Mouse (Mus musculus): ENCODE results near the gene Ap3b2.

Gene Ap3b2

DNA sequence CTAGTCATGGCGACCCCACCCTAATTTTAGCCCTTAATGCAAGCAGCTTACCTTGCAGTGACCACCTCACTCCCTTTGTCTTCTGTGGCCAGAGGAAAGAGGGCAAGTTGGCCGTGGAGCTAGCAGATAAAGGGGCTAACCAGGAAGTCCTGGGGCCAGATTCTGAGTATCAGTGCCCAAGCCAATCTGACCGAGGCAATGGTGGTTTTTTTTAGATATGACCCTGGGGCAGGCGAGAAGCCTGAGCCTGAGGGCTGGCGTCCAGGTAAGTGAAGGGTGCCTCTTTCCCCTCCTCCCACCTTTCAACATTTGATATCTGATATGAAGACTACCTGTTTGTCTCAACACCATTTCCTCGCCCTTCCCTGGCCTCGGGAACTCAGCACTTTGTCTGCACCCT, 4.5 kb upstream of the Ap3b2 start, which contains the start of gene BC048679:
TSS of gene BC048679 (minus strand) at position 101 of the 400 bp plus-strand sequence.
- no peak for TF ChIP-seq GATA4 (IDR thresholded peaks at IDR 0.05; ENCODE audit: insufficient replicate concordance, low read length)

- TF ChIP-seq GATA4 (IDR thresholded peaks at IDR 0.05; ENCODE audit: insufficient replicate concordance, low read length), result no peak
Measured at GRCm38 (mm10) chr7:81497171-81497570, 3.4 kb upstream of the Ap3b2 start.

- no peak for TF ChIP-seq GATA4 (IDR thresholded peaks at IDR 0.05; ENCODE audit: insufficient replicate concordance, low read length)
Measured at GRCm38 (mm10) chr7:81492628-81493027, 1.1 kb downstream of the Ap3b2 start.

DNA sequence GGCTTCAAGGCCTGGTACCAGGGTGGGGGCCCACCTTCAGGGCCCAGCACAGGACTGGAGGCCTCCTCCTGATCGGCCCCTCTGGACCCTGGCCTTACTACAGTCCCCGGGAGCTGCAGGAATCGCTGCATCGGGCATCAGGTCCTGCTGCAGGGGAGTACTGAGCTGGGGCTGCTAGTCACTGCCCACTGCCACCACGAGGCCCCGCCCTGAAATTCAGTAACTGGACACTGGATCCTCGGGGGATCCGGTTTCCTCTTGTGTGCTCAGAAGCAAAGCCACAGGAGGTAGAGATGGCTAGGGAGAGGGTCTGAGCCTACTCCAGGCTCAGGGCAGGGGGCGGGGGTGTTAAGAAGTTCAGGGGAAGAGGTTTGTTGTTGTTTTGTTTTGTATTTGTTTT, 4.1 kb downstream of the Ap3b2 start:
- TF ChIP-seq GATA4 (IDR thresholded peaks at IDR 0.05; ENCODE audit: insufficient replicate concordance, low read length), result no peak

- no peak for TF ChIP-seq GATA4 (IDR thresholded peaks at IDR 0.05; ENCODE audit: insufficient replicate concordance, low read length)
Measured at GRCm38 (mm10) chr7:81480800-81481199, 12.9 kb downstream of the Ap3b2 start.

GRCm38 (mm10) chr7:81479531-81480090, 14.1 kb downstream of the Ap3b2 start:
- no peak for TF ChIP-seq GATA4 (IDR thresholded peaks at IDR 0.05; ENCODE audit: insufficient replicate concordance, low read length)

GRCm38 (mm10) chr7:81476833-81477232, 16.9 kb downstream of the Ap3b2 start:
- no peak for TF ChIP-seq GATA4 (IDR thresholded peaks at IDR 0.05; ENCODE audit: insufficient replicate concordance, low read length)

GRCm38 (mm10) chr7:81475221-81475620, 18.5 kb downstream of the Ap3b2 start:
- TF ChIP-seq GATA4 (IDR thresholded peaks at IDR 0.05; ENCODE audit: insufficient replicate concordance, low read length), result no peak

- no peak for TF ChIP-seq GATA4 (IDR thresholded peaks at IDR 0.05; ENCODE audit: insufficient replicate concordance, low read length)
Measured at GRCm38 (mm10) chr7:81464906-81465450, 28.7 kb downstream of the Ap3b2 start.

DNA sequence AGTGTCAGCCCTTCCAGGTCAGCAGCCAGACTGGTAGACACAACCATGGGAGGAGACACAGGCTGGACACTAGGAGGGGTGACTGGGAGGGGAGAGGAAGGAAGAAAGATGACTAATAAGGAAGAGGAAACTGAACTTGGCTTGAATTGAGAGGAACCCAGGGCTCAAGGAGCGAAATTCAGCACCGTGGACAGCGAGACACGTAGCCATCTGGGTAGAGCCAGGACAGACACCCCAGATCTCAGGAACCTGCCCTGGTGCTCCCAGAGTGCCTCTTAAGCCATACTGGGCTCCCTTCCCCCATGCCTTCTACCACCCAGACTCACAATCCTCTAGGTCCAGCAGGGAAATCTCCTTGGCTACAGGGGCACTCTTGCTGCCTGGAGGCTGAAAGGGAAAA, 29.6 kb downstream of the Ap3b2 start:
- TF ChIP-seq GATA4 (IDR thresholded peaks at IDR 0.05; ENCODE audit: insufficient replicate concordance, low read length), result no peak

- no peak for TF ChIP-seq GATA4 (IDR thresholded peaks at IDR 0.05; ENCODE audit: insufficient replicate concordance, low read length)
Measured at GRCm38 (mm10) chr7:81462815-81463214, 30.9 kb downstream of the Ap3b2 start.

DNA sequence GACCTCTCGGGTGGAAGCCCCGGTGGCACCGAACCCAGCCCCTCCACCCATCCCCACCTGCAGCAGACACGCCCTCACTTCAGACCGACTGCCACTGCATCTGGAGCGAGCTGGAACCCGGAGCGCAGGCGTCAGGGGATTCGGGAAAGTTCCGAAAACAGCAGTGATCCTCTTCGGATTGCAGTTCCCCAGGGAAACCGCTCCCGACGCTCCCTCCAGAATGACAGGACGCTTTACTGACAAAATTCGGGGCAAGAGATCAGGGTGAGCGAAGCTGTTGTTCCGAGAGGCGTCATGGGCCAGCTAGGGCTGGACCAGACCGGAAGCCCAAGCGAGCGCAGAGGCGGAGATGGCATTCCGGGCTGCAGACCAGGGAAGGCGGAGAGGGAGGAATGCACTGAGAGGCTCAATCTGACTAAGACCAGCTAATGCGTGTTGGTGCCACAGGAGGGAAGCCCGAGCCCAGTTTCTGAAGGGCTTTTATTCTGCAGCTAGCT, 38.5 kb downstream of the Ap3b2 start, which contains the start of gene Cpeb1:
TSS of gene Cpeb1 (minus strand) at position 311 of the 497 bp plus-strand sequence.
- no peak for TF ChIP-seq GATA4 (IDR thresholded peaks at IDR 0.05; ENCODE audit: insufficient replicate concordance, low read length)

DNA sequence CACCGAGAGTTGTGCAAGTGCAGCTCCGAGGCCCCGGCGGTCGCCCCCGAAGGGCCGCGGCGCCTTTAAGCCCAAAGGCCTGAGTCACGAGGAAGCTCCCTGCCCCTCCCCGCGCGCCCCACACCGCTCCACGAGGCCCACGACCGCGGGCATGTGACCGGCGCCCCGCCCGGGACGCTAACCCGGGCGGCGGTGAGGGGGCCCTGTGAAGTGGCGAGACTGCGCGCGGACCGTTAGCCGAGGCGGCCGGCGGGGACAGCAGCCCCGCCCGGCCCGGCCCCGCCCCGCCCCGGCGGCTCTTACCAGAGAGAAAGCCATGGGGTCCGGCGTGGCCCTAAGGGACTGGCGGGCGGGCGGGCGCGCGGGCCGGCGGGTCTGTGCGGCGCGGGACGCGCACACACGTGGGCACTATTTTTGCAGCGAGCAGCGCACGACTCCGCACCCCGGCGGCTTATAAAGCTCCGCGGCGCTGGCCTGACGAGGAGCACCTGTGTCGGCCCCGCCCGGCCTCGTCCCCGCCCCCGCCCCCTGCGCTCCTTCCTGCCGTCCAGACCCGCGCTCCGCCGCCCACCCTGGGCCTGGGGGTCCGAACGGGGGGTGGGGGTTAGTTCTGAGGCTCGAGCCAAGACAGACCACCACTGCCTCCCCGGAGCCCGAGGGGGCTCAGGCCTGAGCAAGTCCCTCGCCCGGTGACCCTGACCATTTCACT, 39.2 kb downstream of the Ap3b2 start:
- no peak for TF ChIP-seq GATA4 (IDR thresholded peaks at IDR 0.05; ENCODE audit: insufficient replicate concordance, low read length)

GRCm38 (mm10) chr7:81453443-81454274, 40.1 kb downstream of the Ap3b2 start:
- TF ChIP-seq GATA4 (IDR thresholded peaks at IDR 0.05; ENCODE audit: insufficient replicate concordance, low read length), result no peak

DNA sequence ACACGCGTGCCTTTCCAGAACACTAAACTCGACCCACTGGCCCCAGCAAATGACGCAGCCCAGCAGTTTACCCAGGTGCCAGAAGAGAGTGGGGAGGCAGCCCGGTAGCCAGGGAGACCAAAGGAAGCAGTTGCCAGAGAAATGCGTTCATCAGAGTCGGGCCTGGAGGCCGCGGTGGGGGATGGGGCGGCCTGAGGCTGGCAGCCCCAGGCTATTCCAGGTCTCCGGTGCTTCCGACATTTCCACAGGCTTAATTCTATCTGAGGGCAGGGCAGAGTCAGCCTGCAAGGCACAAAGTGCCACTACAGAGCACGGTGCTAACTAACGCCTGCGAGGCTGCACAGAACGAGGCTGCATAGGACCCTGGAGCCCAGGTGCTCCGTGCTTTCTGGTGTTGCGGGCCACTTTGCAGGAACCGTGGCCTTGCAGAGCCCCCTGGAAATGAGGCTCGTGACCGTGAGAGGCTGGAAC, 40.7 kb downstream of the Ap3b2 start:
- TF ChIP-seq GATA4 (IDR thresholded peaks at IDR 0.05; ENCODE audit: insufficient replicate concordance, low read length), result no peak
